Mouse (Mus musculus): Measurements from ENCODE around the gene Ocm. TPM values are rescaled to one million over a fixed set of nuclear protein-coding genes. Genes with fewer than 3 reads are reported as not detected.

The Ocm gene
- polyA plus RNA-seq, 1 experiment from 2014 or later = 5.9 TPM

DNA sequence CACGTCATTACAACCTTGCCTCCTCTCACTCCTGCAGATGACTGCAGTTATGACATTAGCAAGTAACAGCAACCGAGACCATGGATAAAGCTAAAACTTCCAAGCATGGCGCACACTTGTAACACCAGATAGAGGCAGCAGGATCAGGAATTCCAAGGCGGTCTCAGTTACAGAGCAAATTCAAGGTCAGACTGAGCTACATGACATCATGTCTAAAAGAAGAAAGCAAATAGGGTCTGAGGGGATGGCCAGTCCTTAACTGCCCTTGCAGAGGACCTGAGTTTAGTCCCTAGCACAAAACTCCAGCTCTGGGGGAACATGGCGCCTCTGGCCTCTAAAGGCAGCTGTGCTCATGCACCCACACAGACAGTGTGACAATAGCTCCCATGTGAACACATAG lies 32.6 kb downstream of the Ocm start:
- Histone ChIP-seq H3K4me2 (ENCODE audit: low read length) (no peak overlapping the region), H3K36me3 (ENCODE audit: insufficient read depth, low read length) (peaks cover 60% of the 10 kb centered on the region), H3K9me3 (replicated peaks; ENCODE audit: low read length) (no peaks in the 10 kb centered on the region), H3K4me1 (replicated peaks; ENCODE audit: insufficient read depth, low read length) (no peaks in the 10 kb centered on the region), H3K27me3 (ENCODE audit: insufficient read depth, low read length) (no peaks in the 10 kb centered on the region), H3K9ac (ENCODE audit: low read depth, low read length) (no peak overlapping the region), H3K4me3 (replicated peaks; ENCODE audit: low read depth, low read length) (no peak overlapping the region), H3K27ac (no peak overlapping the region)
- DNase-seq (ENCODE audit: low spot score) (no peak), ATAC-seq (replicated peaks; ENCODE audit: low FRiP score, low read depth) (no peak)
- TF ChIP-seq CTCF (IDR thresholded peaks at IDR 0.05; ENCODE audit: low read depth) = no peak
- WGBS = 94% methylated on average over 5 of the region's 5 CpGs

DNA sequence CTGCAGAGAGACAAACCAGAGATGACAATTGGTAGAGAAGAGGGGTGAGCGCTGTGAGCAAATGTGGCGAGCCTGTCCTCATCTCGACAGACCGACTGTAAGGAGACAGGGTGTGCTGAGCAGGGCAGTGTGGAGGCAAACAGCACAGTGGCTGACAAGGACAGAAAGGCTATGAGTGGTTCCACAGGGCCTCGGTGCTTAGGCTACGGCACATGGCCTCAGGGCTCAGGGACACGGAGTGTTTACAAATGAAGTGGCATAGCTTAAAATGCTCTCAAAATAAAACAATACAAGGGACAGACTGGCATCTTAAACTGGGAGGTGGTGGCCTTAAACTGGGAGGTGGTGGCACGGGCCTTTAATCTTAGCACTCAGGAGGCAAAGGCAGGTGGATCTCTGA lies 33.2 kb downstream of the Ocm start:
- Histone ChIP-seq H3K27ac (no peak overlapping the region), H3K9ac (ENCODE audit: low read depth, low read length) (no peak overlapping the region), H3K4me2 (ENCODE audit: low read length) (no peak overlapping the region), H3K27me3 (ENCODE audit: insufficient read depth, low read length) (no peaks in the 10 kb centered on the region), H3K36me3 (ENCODE audit: insufficient read depth, low read length) (peaks cover 65% of the 10 kb centered on the region), H3K9me3 (replicated peaks; ENCODE audit: low read length) (no peaks in the 10 kb centered on the region), H3K4me3 (replicated peaks; ENCODE audit: low read depth, low read length) (no peak overlapping the region), H3K4me1 (replicated peaks; ENCODE audit: insufficient read depth, low read length) (no peaks in the 10 kb centered on the region)
- ATAC-seq (replicated peaks; ENCODE audit: low FRiP score, low read depth) (no peak), DNase-seq (ENCODE audit: low spot score) (no peak)
- no peak for TF ChIP-seq CTCF (IDR thresholded peaks at IDR 0.05; ENCODE audit: low read depth)
- 92% methylated on average over 8 of the region's 8 CpGs for WGBS

- H3K4me2 ChIP-seq (ENCODE audit: low read length) = no peak overlapping the region
- H3K36me3 ChIP-seq (ENCODE audit: insufficient read depth, low read length) = peaks cover 68% of the 10 kb centered on the region
- H3K9ac ChIP-seq (ENCODE audit: low read depth, low read length) = no peak overlapping the region
- H3K27ac ChIP-seq = no peak overlapping the region
- H3K27me3 ChIP-seq (ENCODE audit: insufficient read depth, low read length) = no peaks in the 10 kb centered on the region
- ATAC-seq (replicated peaks; ENCODE audit: low FRiP score, low read depth) (no peak), DNase-seq (ENCODE audit: low spot score) (no peak)
- TF ChIP-seq CTCF (IDR thresholded peaks at IDR 0.05; ENCODE audit: low read depth) = no peak
- WGBS = 81% methylated on average over 10 of the region's 10 CpGs
- H3K4me3 ChIP-seq (replicated peaks; ENCODE audit: low read depth, low read length) = no peak overlapping the region
- no peaks in the 10 kb centered on the region for H3K9me3 ChIP-seq (replicated peaks; ENCODE audit: low read length)
- no peaks in the 10 kb centered on the region for H3K4me1 ChIP-seq (replicated peaks; ENCODE audit: insufficient read depth, low read length)
Observed at GRCm38 (mm10) chr5:143992661-143993060, 33.8 kb downstream of the Ocm start.

DNA sequence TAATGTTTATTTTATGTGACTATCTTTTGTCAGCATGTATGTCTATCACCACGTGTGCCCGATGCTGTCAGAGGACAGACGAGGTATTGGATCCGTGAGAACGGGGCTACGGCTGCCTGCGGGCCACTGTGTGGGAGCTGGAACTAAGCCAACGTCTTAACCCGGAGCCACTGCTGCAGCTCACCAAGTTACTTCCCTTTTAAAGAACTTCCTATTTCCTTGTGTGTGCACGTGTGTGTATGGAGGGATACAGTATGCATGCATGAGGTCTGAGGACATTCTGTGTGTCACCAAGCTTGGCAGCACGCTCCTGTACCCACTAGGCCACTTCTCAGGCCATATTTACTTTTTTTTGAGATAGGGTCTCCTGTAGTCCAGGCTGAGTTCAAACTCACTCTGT lies 36.4 kb downstream of the Ocm start:
- no peak for TF ChIP-seq CTCF (IDR thresholded peaks at IDR 0.05; ENCODE audit: low read depth)
- Histone ChIP-seq H3K9me3 (replicated peaks; ENCODE audit: low read length) (no peaks in the 10 kb centered on the region), H3K4me1 (replicated peaks; ENCODE audit: insufficient read depth, low read length) (no peaks in the 10 kb centered on the region), H3K27ac (no peak overlapping the region), H3K27me3 (ENCODE audit: insufficient read depth, low read length) (no peaks in the 10 kb centered on the region), H3K4me2 (ENCODE audit: low read length) (no peak overlapping the region), H3K4me3 (replicated peaks; ENCODE audit: low read depth, low read length) (no peak overlapping the region), H3K36me3 (ENCODE audit: insufficient read depth, low read length) (peaks cover 75% of the 10 kb centered on the region), H3K9ac (ENCODE audit: low read depth, low read length) (no peak overlapping the region)
- 90% methylated on average over 11 of the region's 11 CpGs for WGBS
- ATAC-seq (replicated peaks; ENCODE audit: low FRiP score, low read depth) = no peak
- no peak for DNase-seq (ENCODE audit: low spot score)

DNA sequence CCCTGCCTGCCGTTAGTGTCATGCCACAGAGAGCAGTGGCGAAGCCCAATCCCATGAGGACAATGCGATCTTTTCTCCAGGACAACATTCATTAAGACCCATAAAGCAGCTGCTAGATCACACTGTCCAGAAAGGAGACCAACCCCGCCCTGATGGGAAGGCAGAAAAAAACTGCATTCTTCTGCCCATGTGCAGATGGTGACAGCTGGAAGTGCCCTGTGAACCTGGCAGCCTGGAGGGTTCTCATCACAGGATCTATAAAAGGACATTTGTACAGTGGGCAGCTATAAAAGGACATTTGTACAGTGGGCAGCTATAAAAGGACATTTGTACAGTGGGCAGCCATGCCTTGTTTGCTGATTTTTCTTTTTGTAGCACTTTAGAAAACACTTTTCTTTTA lies 37.4 kb downstream of the Ocm start:
- no peak for DNase-seq (ENCODE audit: low spot score)
- Histone ChIP-seq H3K4me1 (replicated peaks; ENCODE audit: insufficient read depth, low read length) (no peaks in the 10 kb centered on the region), H3K27ac (no peak overlapping the region), H3K9me3 (replicated peaks; ENCODE audit: low read length) (no peaks in the 10 kb centered on the region), H3K4me3 (replicated peaks; ENCODE audit: low read depth, low read length) (no peak overlapping the region), H3K27me3 (ENCODE audit: insufficient read depth, low read length) (no peaks in the 10 kb centered on the region), H3K4me2 (ENCODE audit: low read length) (no peak overlapping the region), H3K9ac (ENCODE audit: low read depth, low read length) (no peak overlapping the region), H3K36me3 (ENCODE audit: insufficient read depth, low read length) (peaks cover 70% of the 10 kb centered on the region)
- no peak for ATAC-seq (replicated peaks; ENCODE audit: low FRiP score, low read depth)
- TF ChIP-seq CTCF (IDR thresholded peaks at IDR 0.05; ENCODE audit: low read depth) = no peak
- 89% methylated on average over 4 of the region's 4 CpGs for WGBS

- Histone ChIP-seq H3K9me3 (replicated peaks; ENCODE audit: low read length) (no peaks in the 10 kb centered on the region), H3K4me2 (ENCODE audit: low read length) (no peak overlapping the region), H3K9ac (ENCODE audit: low read depth, low read length) (no peak overlapping the region), H3K27ac (no peak overlapping the region), H3K27me3 (ENCODE audit: insufficient read depth, low read length) (no peaks in the 10 kb centered on the region), H3K4me1 (replicated peaks; ENCODE audit: insufficient read depth, low read length) (no peaks in the 10 kb centered on the region), H3K4me3 (replicated peaks; ENCODE audit: low read depth, low read length) (no peak overlapping the region), H3K36me3 (ENCODE audit: insufficient read depth, low read length) (peaks cover 58% of the 10 kb centered on the region)
- ATAC-seq (replicated peaks; ENCODE audit: low FRiP score, low read depth) (no peak), DNase-seq (ENCODE audit: low spot score) (no peak)
- 83% methylated on average over 3 of the region's 3 CpGs for WGBS
- TF ChIP-seq CTCF (IDR thresholded peaks at IDR 0.05; ENCODE audit: low read depth) = no peak
Observed at GRCm38 (mm10) chr5:143987596-143987995, 38.9 kb downstream of the Ocm start.

DNA sequence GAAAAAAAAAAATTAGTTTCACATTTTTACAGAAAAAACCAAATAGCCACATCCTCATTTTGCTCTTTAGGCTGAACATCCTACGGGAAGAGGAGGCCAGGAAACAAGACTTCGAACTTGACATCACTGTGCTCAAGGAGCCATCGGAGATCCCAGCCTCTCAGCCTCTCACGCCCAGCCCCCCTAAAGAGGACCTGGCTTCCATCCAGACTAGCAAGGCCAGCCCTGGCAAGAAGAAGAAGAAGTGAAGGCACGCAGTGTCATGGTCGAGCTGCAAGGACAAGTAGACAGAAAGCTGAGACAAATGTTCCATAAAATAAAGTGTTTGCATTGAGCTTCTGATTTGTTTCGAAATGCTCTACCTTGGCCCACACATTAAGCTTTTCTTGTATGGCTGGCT lies 41.1 kb downstream of the Ocm start:
- ATAC-seq (replicated peaks; ENCODE audit: low FRiP score, low read depth) (no peak), DNase-seq (ENCODE audit: low spot score) (no peak)
- H3K9me3 ChIP-seq (replicated peaks; ENCODE audit: low read length) = no peaks in the 10 kb centered on the region
- no peak overlapping the region for H3K27ac ChIP-seq
- H3K27me3 ChIP-seq (ENCODE audit: insufficient read depth, low read length) = no peaks in the 10 kb centered on the region
- H3K4me1 ChIP-seq (replicated peaks; ENCODE audit: insufficient read depth, low read length) = no peaks in the 10 kb centered on the region
- no peak overlapping the region for H3K4me3 ChIP-seq (replicated peaks; ENCODE audit: low read depth, low read length)
- H3K36me3 ChIP-seq (ENCODE audit: insufficient read depth, low read length) = peaks cover 39% of the 10 kb centered on the region
- no peak overlapping the region for H3K9ac ChIP-seq (ENCODE audit: low read depth, low read length)
- TF ChIP-seq CTCF (IDR thresholded peaks at IDR 0.05; ENCODE audit: low read depth) = no peak
- 88% methylated on average over 7 of the region's 7 CpGs for WGBS
- no peak overlapping the region for H3K4me2 ChIP-seq (ENCODE audit: low read length)

Data from kidney, postnatal 0 days (tissue).